Mouse (Mus musculus) stomach, embryonic 16.5 days (tissue): Measurements from ENCODE around the gene Gdi2. TPM values are rescaled to one million over a fixed set of nuclear protein-coding genes. Genes with fewer than 3 reads are reported as not detected.

Experiments used
- ATAC-seq: fragments of 200-750 bp; cut with Nextera tagmentation; 2 replicates; pipeline ENCODE4 v1.8.0; 2017; ENCODE audit warnings: moderate number of reproducible peaks, moderate TSS enrichment; ENCODE audit not compliant: insufficient read depth, low FRiP score
- H3K27ac ChIP-seq: fragments of 300-500 bp; sonication (generic); 2 replicates; pipeline ENCODE4 v1.5.1; 2014; ENCODE audit warnings: low read length
- H3K27me3 ChIP-seq: fragments of 300-500 bp; sonication (generic); 2 replicates; pipeline ENCODE4 v1.6.1; 2014; ENCODE audit warnings: low read length, control low read depth, mixed read lengths; ENCODE audit not compliant: control insufficient read depth, insufficient read depth
- H3K36me3 ChIP-seq: fragments of 300-500 bp; sonication (generic); 2 replicates; pipeline ENCODE4 v1.6.1; 2014; ENCODE audit warnings: low read length; ENCODE audit not compliant: control insufficient read depth, insufficient read depth
- H3K4me1 ChIP-seq: fragments of 300-500 bp; sonication (generic); 2 replicates; pipeline ENCODE4 v1.6.1; 2014; ENCODE audit warnings: low read length, control low read depth, mixed read lengths; ENCODE audit not compliant: control insufficient read depth, insufficient read depth
- H3K4me2 ChIP-seq: fragments of 300-500 bp; sonication (generic); 2 replicates; pipeline ENCODE4 v1.6.1; 2014; ENCODE audit warnings: low read depth, low read length, mixed read lengths
- H3K4me3 ChIP-seq: fragments of 300-500 bp; sonication (generic); replicated peaks from 2 replicates; pipeline ENCODE4 v1.5.1; 2014; ENCODE audit warnings: mild to moderate bottlenecking, low read length
- H3K9ac ChIP-seq: fragments of 300-500 bp; sonication (generic); 2 replicates; pipeline ENCODE4 v1.6.1; 2014; ENCODE audit warnings: low read length
- H3K9me3 ChIP-seq: fragments of 300-500 bp; sonication (generic); replicated peaks from 2 replicates; pipeline ENCODE4 v1.6.1; 2016; ENCODE audit warnings: low read length, control low read depth; ENCODE audit not compliant: control insufficient read depth
- WGBS: fragments of 180-500 bp; shearing (Covaris S2); extraction: QIAGEN DNeasy Blood & Tissue Kit; methylation state at CpG from one replicate; pipeline ENCODE4 v1.1.7; 2014; 5-methylcytosine and 5-hydroxymethylcytosine counted together
- polyA plus RNA-seq: library from polyadenylated mRNA; unstranded; fragments of >200 nt; fragmentation: Nextera tagmentation; extraction: Ambion mirVana; gene quantifications from 2 replicates; pipeline ENCODE4 v1.2.1, GENCODE M21; 2015

Gdi2 gene
- polyA plus RNA-seq, 1 experiment from 2014 or later: 399 TPM

DNA sequence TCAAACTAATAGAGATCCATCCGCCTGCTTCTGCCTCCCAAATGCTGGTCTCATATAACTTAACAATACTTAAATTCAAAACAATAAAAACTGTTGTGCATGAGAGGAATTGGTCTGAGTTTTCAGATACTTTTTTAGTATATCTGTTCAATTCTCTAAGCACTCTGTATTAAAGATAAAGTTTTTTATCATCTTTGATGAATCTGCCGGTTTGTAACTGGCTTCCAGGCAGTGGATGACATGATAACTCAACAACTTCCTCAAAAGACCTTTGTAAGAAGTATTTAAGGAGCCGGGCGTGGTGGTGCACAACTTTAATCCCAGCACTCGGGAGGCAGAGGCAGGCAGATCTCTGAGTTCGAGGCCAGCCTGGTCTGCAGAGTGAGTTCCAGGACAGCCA is 58.4 kb downstream of the Gdi2 start:
- H3K27ac ChIP-seq: no peak overlapping the region
- H3K9me3 ChIP-seq: no peaks in the 10 kb centered on the region
- H3K27me3 ChIP-seq: no peaks in the 10 kb centered on the region
- no peak for ATAC-seq
- H3K9ac ChIP-seq: no peak overlapping the region
- H3K4me3 ChIP-seq: no peak overlapping the region
- H3K36me3 ChIP-seq: peaks cover 8% of the 10 kb centered on the region; the same call in 1 of the 2 replicates
- no peaks in the 10 kb centered on the region for H3K4me1 ChIP-seq
- 92% methylated on average over 6 of the region's 6 CpGs for WGBS
- no peak overlapping the region for H3K4me2 ChIP-seq

DNA sequence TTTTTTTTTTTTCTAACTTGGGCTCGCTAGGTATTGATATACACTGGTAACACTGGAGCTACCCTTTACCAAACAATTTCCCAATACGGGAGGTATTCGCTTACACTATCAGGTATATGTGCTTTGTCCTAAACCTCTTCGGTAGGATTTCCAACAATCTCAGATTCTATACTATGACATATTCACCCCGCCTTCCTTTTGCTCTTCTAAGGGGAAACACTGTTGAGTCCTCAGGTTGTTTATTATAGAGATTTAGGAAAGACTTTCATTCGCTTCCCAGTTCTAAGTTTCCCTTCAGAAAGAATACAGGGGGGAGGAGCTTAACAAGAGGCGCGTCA is 71.9 kb downstream of the Gdi2 start:
- H3K36me3 ChIP-seq: no peaks in the 10 kb centered on the region
- whole genome bisulfite sequencing: 11% methylated on average over 8 of the region's 8 CpGs
- 0 out of 2 replicates have a peak, but pooled peaks cover 2% of the 10 kb centered on the region for H3K9me3 ChIP-seq
- H3K4me3 ChIP-seq: peak overlapping the region; percentile 88
- H3K27me3 ChIP-seq: no peaks in the 10 kb centered on the region
- peak overlapping the region; percentile 70 for H3K4me2 ChIP-seq
- peak overlapping the region; percentile 93; the same call in 1 of the 2 replicates for H3K27ac ChIP-seq
- no peak for ATAC-seq
- peak overlapping the region; percentile 87 for H3K9ac ChIP-seq
- H3K4me1 ChIP-seq: no peaks in the 10 kb centered on the region

DNA sequence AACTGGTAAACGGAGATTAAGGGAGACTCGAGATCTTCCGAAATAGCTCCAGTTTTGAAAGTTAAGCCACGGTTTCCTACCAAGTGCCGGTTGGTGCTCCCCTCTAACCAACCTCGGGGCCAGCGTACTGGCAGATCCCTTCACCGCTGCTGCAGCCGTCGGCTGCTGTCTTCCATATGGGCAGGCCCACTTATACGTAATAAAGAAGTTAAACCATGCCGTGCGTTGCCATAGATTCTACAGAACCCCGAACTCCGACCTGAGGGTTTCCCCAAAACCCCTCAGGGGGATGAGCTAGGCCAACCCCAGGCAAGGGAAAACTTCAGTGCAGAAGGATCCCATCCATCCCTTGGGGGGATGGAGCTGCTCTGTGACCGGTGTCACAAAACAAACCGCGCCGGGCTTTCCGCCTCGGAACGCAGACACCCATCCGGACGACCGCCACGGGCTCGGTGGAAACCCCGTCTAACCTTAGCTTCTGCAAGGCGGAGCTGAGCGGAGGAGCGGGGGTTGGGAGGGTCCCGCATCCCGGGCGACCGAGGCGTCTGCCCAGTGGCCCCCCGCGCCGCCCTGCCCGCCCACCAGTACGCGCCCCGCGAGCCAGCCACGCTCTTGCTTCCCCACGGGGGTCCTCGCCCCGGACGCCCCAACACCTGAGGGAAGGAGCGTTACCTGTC is 72.4 kb downstream of the Gdi2 start:
- H3K4me2 ChIP-seq: peak overlapping the region; percentile 70
- peak overlapping the region; percentile 87 for H3K9ac ChIP-seq
- H3K36me3 ChIP-seq: no peaks in the 10 kb centered on the region
- peak overlapping the region; percentile 93 for H3K27ac ChIP-seq
- peak; percentile 8; the same call in 1 of the 2 replicates for ATAC-seq
- H3K4me1 ChIP-seq: no peaks in the 10 kb centered on the region
- WGBS: 0% methylated on average over 50 of the region's 50 CpGs
- 0 out of 2 replicates have a peak, but pooled peaks cover 2% of the 10 kb centered on the region for H3K9me3 ChIP-seq
- peak overlapping the region; percentile 88 for H3K4me3 ChIP-seq
- no peaks in the 10 kb centered on the region for H3K27me3 ChIP-seq

DNA sequence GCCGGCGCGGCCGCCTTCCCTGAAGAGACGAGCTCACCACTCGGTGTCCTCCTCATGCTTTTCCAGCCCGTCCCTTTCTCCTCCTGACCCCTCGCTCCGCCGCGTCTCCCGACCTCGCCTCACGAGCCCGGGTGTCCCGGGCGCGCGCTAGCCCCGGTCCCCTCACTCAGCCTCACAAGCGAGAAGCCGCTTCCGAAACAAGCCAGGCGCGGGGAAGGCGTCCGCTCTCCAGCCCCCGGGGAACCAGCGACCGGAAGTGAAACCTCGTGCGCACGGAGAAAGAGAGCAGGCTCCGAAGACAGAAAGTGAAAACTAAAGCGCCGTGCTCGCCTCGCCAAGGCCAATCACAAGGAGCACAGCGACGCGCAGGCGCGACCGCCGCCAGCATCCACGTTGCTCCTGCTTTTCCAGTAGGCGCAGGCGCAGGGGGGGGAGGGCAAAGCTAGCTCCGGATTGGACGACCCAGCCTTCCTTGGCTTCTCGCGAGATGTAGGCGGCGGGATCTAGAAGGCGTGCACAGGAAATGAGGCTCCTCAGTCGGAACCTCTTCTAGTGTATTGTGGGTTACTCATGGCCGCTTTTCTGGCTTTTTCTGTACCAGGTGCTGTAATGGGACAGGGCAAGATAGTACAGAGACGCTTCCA is 73.1 kb downstream of the Gdi2 start, which contains the start of gene Fam208b:
TSS of gene Fam208b (minus strand) at position 314 of the 644 bp plus-strand sequence.
- H3K4me1 ChIP-seq: no peaks in the 10 kb centered on the region
- no peaks in the 10 kb centered on the region for H3K36me3 ChIP-seq
- under 1% methylated on average over 58 of the region's 58 CpGs for WGBS
- H3K9me3 ChIP-seq: 0 out of 2 replicates have a peak, but pooled peaks cover 2% of the 10 kb centered on the region
- peak within 1 kb of the TSS; percentile 93 for H3K27ac ChIP-seq
- peak within 1 kb of the TSS; percentile 88 for H3K4me3 ChIP-seq
- ATAC-seq: peak; percentile 100
- no peaks in the 10 kb centered on the region for H3K27me3 ChIP-seq
- H3K4me2 ChIP-seq: peak within 1 kb of the TSS; percentile 71
- H3K9ac ChIP-seq: peak within 1 kb of the TSS; percentile 87

Other genes with a start within 250 kb of the Gdi2 start
- gene Fam208b, start 73.0 kb downstream of the Gdi2 start, polyA plus RNA-seq: 10.5 and 11.2 TPM in 2 replicates
- gene Asb13, start 96.0 kb downstream of the Gdi2 start, polyA plus RNA-seq: 15.1 and 16.4 TPM in 2 replicates